ENCODE assay signal across 8 mouse cellular contexts in genomic region chr5:139791227-139792158, GRCm38 (mm10). TPM values are rescaled to one million over a fixed set of nuclear protein-coding genes. Genes with fewer than 3 reads are reported as not detected.
DNase-seq lines count a peak whose midpoint lies in the region; ATAC-seq lines count a peak whose summit lies in the region.

Gene Mafk (plus strand): TSS chr5:139791513.

- 0 out of 2 replicates have a peak, but pooled peaks cover 5% of the 10 kb centered on the region for H3K27me3 ChIP-seq in hindbrain, embryonic 15.5 days

- H3K36me3 ChIP-seq in hindbrain, embryonic 15.5 days: no peaks in the 10 kb centered on the region

- H3K27ac ChIP-seq in hindbrain, embryonic 15.5 days (replicated peaks): peak within 1 kb of the TSS; percentile 56

- WGBS in hindbrain, embryonic 15.5 days: under 1% methylated on average over 86 of the region's 92 CpGs

- peak within 1 kb of the TSS; percentile 74 for H3K4me3 ChIP-seq in hindbrain, embryonic 15.5 days

- DNase-seq in R1 (ENCODE audit: low read depth, low spot score): peak; percentile 92
- peak; percentile 84 to 91 for DNase-seq in cerebellum, postnatal 25 days
- DNase-seq in frontal cortex, postnatal 36 days (ENCODE audit: low spot score in 2 of 2): peak; percentile 91 to 93
- DNase-seq in left cerebral cortex, adult 11 months (ENCODE audit: low spot score): peak; percentile 91
- DNase-seq in lung, postnatal 4 days: peak; percentile 98 to 99
- DNase-seq in retina, postnatal 7 days (ENCODE audit: low read depth, low spot score): peak; percentile 88
- DNase-seq in urinary bladder, adult 2 months (ENCODE audit: low spot score): peak; percentile 96

- ATAC-seq in hindbrain, embryonic 15.5 days (ENCODE audit: low FRiP score, low read depth): peak; percentile 85

- H3K4me1 ChIP-seq in hindbrain, embryonic 15.5 days (replicated peaks): peaks cover 29% of the 10 kb centered on the region

- no peaks in the 10 kb centered on the region for H3K9me3 ChIP-seq in hindbrain, embryonic 15.5 days

- peak within 1 kb of the TSS; percentile 47 for H3K9ac ChIP-seq in hindbrain, embryonic 15.5 days

- peak within 1 kb of the TSS; percentile 95 for H3K4me2 ChIP-seq in hindbrain, embryonic 15.5 days

RNA-seq across cellular contexts. Expression of gene Mafk, which starts in this region (rescaled TPM):
- 11.7 and 13.5 TPM in 2 replicates for polyA plus RNA-seq in hindbrain, embryonic 15.5 days (2015; fragmentation: Nextera tagmentation; extraction: Ambion mirVana)
- 42.3 and 47.7 TPM in 2 replicates for polyA plus RNA-seq in urinary bladder, adult 2 months (2012; rRNA removed)

Comparison
In these comparisons a context has a peak if more than half of its experiments do, and no peak if none do; other contexts are left out.
1. Peak in every context shown above with its lines: DNase-seq, ATAC-seq, H3K4me3 ChIP-seq and H3K27ac ChIP-seq.